Mouse (Mus musculus) CH12.LX (cell line): Measurements from ENCODE around the gene Emg1. TPM values are rescaled to one million over a fixed set of nuclear protein-coding genes. Genes with fewer than 3 reads are reported as not detected.

Source experiments
- DNase-seq: peaks from one replicate; pipeline ENCODE4 v3.0.0-alpha.2; 2013; ENCODE audit errors: extremely low read depth
- H3K27ac ChIP-seq: 2 replicates; pipeline ENCODE4 v1.5.1; 2012; ENCODE audit warnings: low read depth, mild to moderate bottlenecking, control low read depth, moderate library complexity; ENCODE audit not compliant: insufficient read depth
- H3K27me3 ChIP-seq: replicated peaks from 2 replicates; pipeline ENCODE3; 2012; ENCODE audit warnings: inconsistent platforms
- H3K36me3 ChIP-seq, 2 experiments: replicated peaks in 1 of 2; 2 replicates each; pipeline versions ENCODE3 to v1.6.1; 2012; ENCODE audit warnings: inconsistent platforms in 1 of 2, low read length in 1 of 2, mild to moderate bottlenecking in 1 of 2, mixed read lengths in 1 of 2, moderate library complexity in 1 of 2; ENCODE audit not compliant: control insufficient read depth in 1 of 2, insufficient read depth in 1 of 2
- H3K4me1 ChIP-seq, 2 experiments: 2 replicates each; pipeline ENCODE4 v1.6.1; 2012; ENCODE audit warnings: inconsistent platforms in 1 of 2, moderate library complexity in 1 of 2; ENCODE audit not compliant: insufficient read depth in 2 of 2, control insufficient read depth in 1 of 2
- H3K4me2 ChIP-seq: 2 replicates; pipeline ENCODE4 v1.6.1; 2012; ENCODE audit warnings: low read depth, mild to moderate bottlenecking, control low read depth; ENCODE audit not compliant: poor library complexity, insufficient read depth, severe bottlenecking
- H3K4me3 ChIP-seq, 3 experiments: fragments of 150-350 bp in 1 of 3; sonication (generic) in 1 of 3; replicated peaks in 1 of 3; 2 replicates each; pipeline versions ENCODE3 to v1.5.1; 2011 to 2012; ENCODE audit warnings: low read depth in 2 of 3, low read length in 2 of 3, mild to moderate bottlenecking in 2 of 3, moderate library complexity in 2 of 3, control low read depth in 1 of 3, improper control_type of control experiment in 1 of 3, inconsistent platforms in 1 of 3, mixed read lengths in 1 of 3; ENCODE audit not compliant: poor library complexity in 1 of 3
- H3K79me2 ChIP-seq: replicated peaks from 2 replicates; pipeline ENCODE4 v1.6.1; 2012; ENCODE audit warnings: mild to moderate bottlenecking, moderate library complexity; ENCODE audit not compliant: control insufficient read depth, poor library complexity, insufficient read depth, severe bottlenecking; ENCODE audit errors: extremely low read depth
- H3K9ac ChIP-seq: 2 replicates; pipeline ENCODE4 v1.6.1; 2012; ENCODE audit warnings: low read depth, mild to moderate bottlenecking, control low read depth, moderate library complexity; ENCODE audit not compliant: insufficient read depth
- H3K9me3 ChIP-seq: replicated peaks from 2 replicates; pipeline ENCODE3; 2012; ENCODE audit warnings: low read length, inconsistent platforms, mixed read lengths
- BHLHE40 ChIP-seq: IDR thresholded peaks from 2 replicates; pipeline ENCODE4 v1.6.1; 2011; ENCODE audit warnings: mild to moderate bottlenecking, low read depth, low read length, improper control_type of control experiment
- CHD1 ChIP-seq: IDR thresholded peaks from 2 replicates; pipeline ENCODE4 v1.6.1; 2012; ENCODE audit warnings: low read depth, low read length, improper control_type of control experiment, inconsistent platforms
- CHD2 ChIP-seq: IDR thresholded peaks from 2 replicates; pipeline ENCODE4 v1.6.1; 2011; ENCODE audit warnings: low read length, improper control_type of control experiment
- CTCF ChIP-seq, 2 experiments: IDR thresholded peaks in 1 of 2; conservative IDR thresholded peaks in 1 of 2; 2 replicates each; pipeline ENCODE4 v1.5.1; 2011 to 2012; ENCODE audit warnings: low read depth in 2 of 2, low read length in 2 of 2, improper control_type of control experiment in 1 of 2, inconsistent platforms in 1 of 2, mild to moderate bottlenecking in 1 of 2, moderate library complexity in 1 of 2
- E2F4 ChIP-seq: IDR thresholded peaks from 2 replicates; pipeline ENCODE4 v1.6.1; 2011; ENCODE audit warnings: low read depth, low read length, improper control_type of control experiment; ENCODE audit not compliant: insufficient replicate concordance
- ELF1 ChIP-seq: IDR thresholded peaks from 2 replicates; pipeline ENCODE4 v1.6.1; 2014; ENCODE audit warnings: low read depth, mild to moderate bottlenecking, inconsistent platforms, low read length, improper control_type of control experiment
- EP300 ChIP-seq: IDR thresholded peaks from 2 replicates; pipeline ENCODE4 v1.6.1; 2011; ENCODE audit warnings: low read length, improper control_type of control experiment
- ETS1 ChIP-seq: conservative IDR thresholded peaks from 2 replicates; pipeline ENCODE4 v1.6.1; 2012; ENCODE audit warnings: low read depth, mild to moderate bottlenecking, inconsistent platforms, low read length, improper control_type of control experiment, moderate library complexity
- GABPA ChIP-seq: IDR thresholded peaks from 2 replicates; pipeline ENCODE4 v1.6.1; 2012; ENCODE audit warnings: low read depth, low read length, improper control_type of control experiment, inconsistent platforms; ENCODE audit not compliant: insufficient replicate concordance
- HCFC1 ChIP-seq: IDR thresholded peaks from 2 replicates; pipeline ENCODE4 v1.6.1; 2012; ENCODE audit warnings: low read depth, mild to moderate bottlenecking, inconsistent platforms, low read length, improper control_type of control experiment
- IRF4 ChIP-seq: IDR thresholded peaks from 2 replicates; pipeline ENCODE4 v1.6.1; 2014; ENCODE audit warnings: low read depth, mild to moderate bottlenecking, inconsistent platforms, low read length, improper control_type of control experiment
- JUN ChIP-seq: IDR thresholded peaks from 2 replicates; pipeline ENCODE4 v1.6.1; 2011; ENCODE audit warnings: low read depth, mild to moderate bottlenecking, low read length, improper control_type of control experiment, moderate library complexity; ENCODE audit not compliant: insufficient read depth
- JUND ChIP-seq: conservative IDR thresholded peaks from 2 replicates; pipeline ENCODE4 v1.6.1; 2011; ENCODE audit warnings: low read depth, low read length, improper control_type of control experiment
- KAT2A ChIP-seq: IDR thresholded peaks from 2 replicates; pipeline ENCODE4 v1.6.1; 2012; ENCODE audit warnings: low read length, improper control_type of control experiment, inconsistent platforms; ENCODE audit not compliant: insufficient replicate concordance
- MAFK ChIP-seq: IDR thresholded peaks from 2 replicates; pipeline ENCODE4 v1.6.1; 2011; ENCODE audit warnings: low read length, improper control_type of control experiment; ENCODE audit not compliant: insufficient replicate concordance
- MAX ChIP-seq: IDR thresholded peaks from 2 replicates; pipeline ENCODE4 v1.6.1; 2011; ENCODE audit warnings: low read length, improper control_type of control experiment
- MAZ ChIP-seq: IDR thresholded peaks from 2 replicates; pipeline ENCODE4 v1.6.1; 2012; ENCODE audit warnings: low read depth, mild to moderate bottlenecking, inconsistent platforms, low read length, improper control_type of control experiment, moderate library complexity
- MEF2A ChIP-seq: IDR thresholded peaks from 2 replicates; pipeline ENCODE4 v1.6.1; 2014; ENCODE audit warnings: low read depth, mild to moderate bottlenecking, inconsistent platforms, low read length, improper control_type of control experiment, borderline replicate concordance
- MXI1 ChIP-seq: IDR thresholded peaks from 2 replicates; pipeline ENCODE4 v1.6.1; 2011; ENCODE audit warnings: mild to moderate bottlenecking, low read depth, low read length, improper control_type of control experiment
- MYC ChIP-seq: IDR thresholded peaks from 2 replicates; pipeline ENCODE4 v1.6.1; 2011; ENCODE audit warnings: low read depth, mild to moderate bottlenecking, improper control_type of control experiment, low read length
- NELFE ChIP-seq: IDR thresholded peaks from 2 replicates; pipeline ENCODE4 v1.6.1; 2011; ENCODE audit warnings: low read depth, low read length, improper control_type of control experiment
- NRF1 ChIP-seq: IDR thresholded peaks from 2 replicates; pipeline ENCODE4 v1.6.1; 2014; ENCODE audit warnings: low read depth, mild to moderate bottlenecking, inconsistent platforms, low read length, improper control_type of control experiment, moderate library complexity
- PAX5 ChIP-seq: IDR thresholded peaks from 2 replicates; pipeline ENCODE4 v1.6.1; 2012; ENCODE audit warnings: low read length, inconsistent platforms, mixed read lengths
- POLR2A ChIP-seq: IDR thresholded peaks from 2 replicates; pipeline ENCODE4 v1.6.1; 2011; ENCODE audit warnings: low read depth, mild to moderate bottlenecking, improper control_type of control experiment, low read length
- POLR2AphosphoS2 ChIP-seq: IDR thresholded peaks from 2 replicates; pipeline ENCODE4 v1.6.1; 2011; ENCODE audit warnings: low read depth, low read length, improper control_type of control experiment
- RAD21 ChIP-seq: IDR thresholded peaks from 2 replicates; pipeline ENCODE4 v1.6.1; 2011; ENCODE audit warnings: low read depth, mild to moderate bottlenecking, low read length, improper control_type of control experiment, moderate library complexity
- RCOR1 ChIP-seq: conservative IDR thresholded peaks from 2 replicates; pipeline ENCODE4 v1.6.1; 2012; ENCODE audit warnings: low read depth, mild to moderate bottlenecking, inconsistent platforms, low read length, improper control_type of control experiment
- SIN3A ChIP-seq: IDR thresholded peaks from 2 replicates; pipeline ENCODE4 v1.6.1; 2012; ENCODE audit warnings: low read length, improper control_type of control experiment, inconsistent platforms
- SMC3 ChIP-seq: IDR thresholded peaks from 2 replicates; pipeline ENCODE4 v1.6.1; 2011; ENCODE audit warnings: low read depth, low read length, improper control_type of control experiment
- TBP ChIP-seq: conservative IDR thresholded peaks from 2 replicates; pipeline ENCODE4 v1.6.1; 2011; ENCODE audit warnings: low read depth, low read length, improper control_type of control experiment
- TCF12 ChIP-seq: IDR thresholded peaks from 2 replicates; pipeline ENCODE4 v1.6.1; 2014; ENCODE audit warnings: low read depth, mild to moderate bottlenecking, inconsistent platforms, low read length, improper control_type of control experiment
- UBTF ChIP-seq: IDR thresholded peaks from 2 replicates; pipeline ENCODE4 v1.6.1; 2012; ENCODE audit warnings: low read depth, mild to moderate bottlenecking, inconsistent platforms, low read length, improper control_type of control experiment, moderate library complexity
- USF1 ChIP-seq: IDR thresholded peaks from 2 replicates; pipeline ENCODE4 v1.6.1; 2014; ENCODE audit warnings: low read depth, mild to moderate bottlenecking, inconsistent platforms, low read length, improper control_type of control experiment
- USF2 ChIP-seq: conservative IDR thresholded peaks from 2 replicates; pipeline ENCODE4 v1.6.1; 2011; ENCODE audit warnings: low read depth, low read length, improper control_type of control experiment
- ZC3H11A ChIP-seq: IDR thresholded peaks from 2 replicates; pipeline ENCODE4 v1.6.1; 2012; ENCODE audit warnings: low read depth, mild to moderate bottlenecking, inconsistent platforms, low read length, improper control_type of control experiment
- ZKSCAN1 ChIP-seq: IDR thresholded peaks from 2 replicates; pipeline ENCODE4 v1.6.1; 2012; ENCODE audit warnings: low read depth, inconsistent platforms, low read length, improper control_type of control experiment, borderline replicate concordance
- ZMIZ1 ChIP-seq: IDR thresholded peaks from 2 replicates; pipeline ENCODE4 v1.6.1; 2012; ENCODE audit warnings: low read depth, mild to moderate bottlenecking, inconsistent platforms, low read length, improper control_type of control experiment
- ZNF384 ChIP-seq: IDR thresholded peaks from 2 replicates; pipeline ENCODE4 v1.6.1; 2012; ENCODE audit warnings: low read depth, low read length, improper control_type of control experiment, inconsistent platforms
- dilution Hi-C: fragments of 300-500 bp; cut with MboI; formaldehyde crosslinking; loops from 2 replicates; pipeline ENCODE4 v1.14.3; 2020; ENCODE audit warnings: low sequenced_read_pairs; ENCODE audit not compliant: extremely low pct_unique_long_range_greater_than_20kb, extremely low pct_ligation_motif_present
- in situ Hi-C: fragments of 300-500 bp; cut with MboI; formaldehyde crosslinking; loops from 3 replicates; pipeline ENCODE4 v1.14.3; 2019; ENCODE audit warnings: low sequenced_read_pairs, low pct_ligation_motif_present, low pct_unique_long_range_greater_than_20kb, mixed read lengths
- polyA plus RNA-seq: library from polyadenylated mRNA; unstranded; fragments of >175 nt; gene quantifications from 2 replicates; pipeline ENCODE4 v1.2.1, GENCODE M21; 2012; ENCODE audit warnings: low read depth; ENCODE audit not compliant: insufficient read length
- total RNA-seq, 2 experiments: library from RNA; depleted of rRNA; stranded (reverse); fragments of 300-350 nt in 1 of 2; fragments of >200 nt in 1 of 2; gene quantifications; 2 replicates each; pipeline ENCODE4 v1.2.3; 2012 to 2014

Gene Emg1
- total and polyA plus RNA-seq, 3 experiments: 301 to 481 (median 352) TPM

DNA sequence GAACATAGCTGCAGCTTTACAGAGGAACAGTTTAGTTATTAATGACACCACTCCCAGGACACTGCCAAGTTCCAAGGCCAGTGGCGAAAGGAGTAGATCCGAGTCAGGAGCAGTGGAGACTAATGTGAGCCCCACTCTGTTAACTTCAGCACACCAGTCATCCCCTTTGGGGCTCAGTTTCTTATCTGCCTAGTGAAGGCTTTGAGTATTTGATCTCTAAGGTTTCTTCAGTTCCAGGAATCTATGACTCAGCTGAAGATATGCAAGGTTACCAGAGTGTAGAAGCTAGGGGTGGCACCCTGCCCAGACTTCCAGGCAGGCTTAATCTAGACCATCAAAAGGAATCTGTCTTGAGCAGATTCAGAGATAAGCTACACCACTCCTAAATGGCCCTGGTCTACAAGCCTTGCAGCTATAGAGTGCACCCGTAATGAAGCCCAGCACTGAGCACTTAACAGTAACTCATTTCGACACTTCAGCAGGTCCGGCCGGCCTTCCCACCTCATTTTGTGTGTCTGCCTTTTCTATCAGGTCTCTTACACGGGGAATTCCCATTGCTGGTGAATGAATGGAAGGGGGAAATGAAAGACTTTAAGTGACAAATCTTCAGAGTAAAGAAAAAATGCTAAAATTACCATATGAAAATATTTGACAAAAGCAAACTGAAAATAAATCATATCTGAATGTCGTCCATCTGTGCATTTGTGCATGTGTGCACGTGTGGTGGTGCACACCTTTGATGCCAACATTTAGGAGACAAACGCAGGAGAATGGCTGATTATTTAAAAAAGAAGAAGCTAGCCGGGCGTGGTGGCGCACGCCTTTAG is 28.2 kb downstream of the Emg1 start:
- H3K79me2 ChIP-seq: peaks cover 6% of the 10 kb centered on the region
- no peaks in the 10 kb centered on the region for H3K27me3 ChIP-seq
- peaks cover 16 to 66% of the 10 kb centered on the region in 2 experiments for H3K4me1 ChIP-seq
- peak overlapping the region; percentile 60 for H3K9ac ChIP-seq
- H3K27ac ChIP-seq: peak overlapping the region; percentile 97
- H3K4me3 ChIP-seq: peak overlapping the region; percentile 2 to 25 (median 15)
- DNase-seq: peak; percentile 86
- H3K36me3 ChIP-seq: peaks cover 0 to 38% of the 10 kb centered on the region in 2 experiments
- TF ChIP-seq RCOR1: no peak; the same call in 1 of the 2 replicates
- TF ChIP-seq CTCF (conservative IDR thresholded peaks at IDR 0.05 in 1 of 2, IDR thresholded peaks at IDR 0.05 in 1 of 2; ENCODE audit: low read depth in 2 of 2, low read length in 2 of 2): no peak
- TF ChIP-seq GABPA: no peak
- 0 out of 2 replicates have a peak, but pooled peaks have one; percentile 38 for TF ChIP-seq MEF2A
- TF ChIP-seq TCF12: 0 out of 2 replicates have a peak, but pooled peaks have one; percentile 49
- no peak for TF ChIP-seq ZC3H11A
- peak; percentile 61 for TF ChIP-seq ETS1
- TF ChIP-seq RAD21: no peak
- no peak for TF ChIP-seq USF1
- TF ChIP-seq CHD2: no peak
- peak; percentile 66 for TF ChIP-seq EP300
- TF ChIP-seq ZMIZ1: no peak
- TF ChIP-seq CHD1: no peak
- TF ChIP-seq POLR2A: peak; percentile 31; the same call in 1 of the 2 replicates
- no peak for TF ChIP-seq USF2
- peak; percentile 76 for TF ChIP-seq JUN
- no peak for TF ChIP-seq SMC3
- no peak for TF ChIP-seq MXI1
- TF ChIP-seq IRF4: peak; percentile 62; the same call in 1 of the 2 replicates
- 0 out of 2 replicates have a peak, but pooled peaks have one; percentile 8 for TF ChIP-seq MAFK
- TF ChIP-seq E2F4: no peak
- peak; percentile 51 for TF ChIP-seq MYC
- no peak for TF ChIP-seq SIN3A
- peak; percentile 14; the same call in 1 of the 2 replicates for TF ChIP-seq TBP
- no peak for TF ChIP-seq NELFE
- no peak for TF ChIP-seq HCFC1
- no peak for TF ChIP-seq NRF1
- no peak for TF ChIP-seq MAX
- TF ChIP-seq JUND: peak; percentile 73
- TF ChIP-seq POLR2AphosphoS2: no peak
- TF ChIP-seq ZNF384: peak; percentile 84
- TF ChIP-seq KAT2A: no peak
- no peak for TF ChIP-seq ELF1
- TF ChIP-seq PAX5: no peak
- TF ChIP-seq UBTF: no peak
- peak; percentile 98 for TF ChIP-seq BHLHE40
- TF ChIP-seq MAZ: no peak
- TF ChIP-seq ZKSCAN1: no peak
- TF ChIP-seq, all 38 proteins: peak for 13
- dilution Hi-C loops: no loop called here
- in situ Hi-C loops: no loop called here
- no peaks in the 10 kb centered on the region for H3K9me3 ChIP-seq
- H3K4me2 ChIP-seq: peak overlapping the region; percentile 96
